Mouse (Mus musculus): Measurements from ENCODE around the gene Tmf1. TPM values are rescaled to one million over a fixed set of nuclear protein-coding genes. Genes with fewer than 3 reads are reported as not detected.

Gene Tmf1
- polyA plus RNA-seq, 1 experiment from 2014 or later: 30.7 TPM

GRCm38 (mm10) chr6:97208406-97208805, 29.5 kb upstream of the Tmf1 start:
- DNase-seq (ENCODE audit: low spot score) (no peak), ATAC-seq (replicated peaks; ENCODE audit: low FRiP score) (no peak)
- Histone ChIP-seq H3K9ac (ENCODE audit: low read length) (no peak overlapping the region), H3K27me3 (ENCODE audit: control insufficient read depth, insufficient read depth, low read length) (no peaks in the 10 kb centered on the region), H3K27ac (ENCODE audit: low read depth, low read length) (no peak overlapping the region), H3K9me3 (ENCODE audit: control insufficient read depth, low read length) (no peaks in the 10 kb centered on the region), H3K4me2 (ENCODE audit: low read depth, low read length, severe bottlenecking) (no peak overlapping the region), H3K36me3 (ENCODE audit: control insufficient read depth, insufficient read depth, low read length) (no peaks in the 10 kb centered on the region), H3K4me3 (ENCODE audit: low read depth, low read length) (no peak overlapping the region), H3K4me1 (replicated peaks; ENCODE audit: control insufficient read depth, insufficient read depth, low read length) (peaks cover 3% of the 10 kb centered on the region; the same call in 1 of the 2 replicates)
- WGBS: 30% methylated on average over 3 of the region's 3 CpGs

DNA sequence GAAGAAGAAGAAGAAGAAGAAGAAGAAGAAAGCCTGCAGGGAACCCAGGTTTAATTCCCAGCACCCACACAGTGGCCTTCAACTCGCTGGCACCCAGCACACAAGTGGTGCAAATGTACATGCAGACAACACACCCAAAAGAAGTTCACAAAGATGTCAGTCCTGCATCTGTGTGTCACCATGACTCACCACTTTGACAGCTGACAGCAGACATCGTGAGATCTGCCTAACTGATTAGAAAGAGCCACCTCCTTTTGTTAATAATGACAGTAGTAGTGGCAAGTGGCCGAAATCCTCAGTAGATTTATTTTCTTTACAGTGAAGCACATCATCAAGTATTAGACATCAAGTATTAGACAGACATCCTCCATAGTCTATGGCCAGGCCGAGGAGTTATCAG, 28.2 kb upstream of the Tmf1 start:
- H3K27me3 ChIP-seq (ENCODE audit: control insufficient read depth, insufficient read depth, low read length): no peaks in the 10 kb centered on the region
- H3K9ac ChIP-seq (ENCODE audit: low read length): no peak overlapping the region
- no peak overlapping the region for H3K4me2 ChIP-seq (ENCODE audit: low read depth, low read length, severe bottlenecking)
- no peak overlapping the region for H3K27ac ChIP-seq (ENCODE audit: low read depth, low read length)
- no peak for ATAC-seq (replicated peaks; ENCODE audit: low FRiP score)
- H3K36me3 ChIP-seq (ENCODE audit: control insufficient read depth, insufficient read depth, low read length): no peaks in the 10 kb centered on the region
- DNase-seq (ENCODE audit: low spot score): no peak
- 78% methylated on average over 4 of the region's 4 CpGs for WGBS
- H3K4me3 ChIP-seq (ENCODE audit: low read depth, low read length): no peak overlapping the region
- no peaks in the 10 kb centered on the region for H3K9me3 ChIP-seq (ENCODE audit: control insufficient read depth, low read length)
- H3K4me1 ChIP-seq (replicated peaks; ENCODE audit: control insufficient read depth, insufficient read depth, low read length): peaks cover 3% of the 10 kb centered on the region; the same call in 1 of the 2 replicates

DNA sequence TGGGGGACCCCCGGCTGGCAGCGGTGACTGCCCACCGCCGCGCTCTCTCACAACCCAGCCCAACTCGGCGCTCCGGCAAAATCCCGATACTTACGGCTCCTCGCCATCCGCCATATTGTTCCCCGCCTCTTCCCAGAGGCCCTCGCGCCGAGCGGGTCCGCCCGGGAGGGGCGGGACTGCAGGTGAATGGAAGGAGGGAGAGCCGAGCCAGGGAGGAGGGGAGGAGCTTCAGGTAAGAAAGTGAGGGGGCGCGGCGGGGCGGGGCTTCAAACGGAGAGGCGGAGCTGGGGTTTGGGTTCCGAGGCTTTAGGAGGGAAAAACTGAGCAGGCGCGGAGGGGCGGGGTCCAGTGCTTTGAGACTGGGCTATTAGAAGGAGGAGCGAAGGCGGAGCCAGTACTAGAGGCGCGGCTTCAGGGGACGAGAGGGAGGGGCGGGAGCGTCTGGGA, 26.5 kb upstream of the Tmf1 start, which contains the start of gene Uba3:
Gene Uba3 (minus strand): TSS at position 209 of the 447 bp plus-strand sequence.
- peak; percentile 96 for ATAC-seq (replicated peaks; ENCODE audit: low FRiP score)
- no peaks in the 10 kb centered on the region for H3K9me3 ChIP-seq (ENCODE audit: control insufficient read depth, low read length)

GRCm38 (mm10) chr6:97204952-97205351, 26.0 kb upstream of the Tmf1 start:
- no peaks in the 10 kb centered on the region for H3K9me3 ChIP-seq (ENCODE audit: control insufficient read depth, low read length)
- peak overlapping the region; percentile 81 for H3K27ac ChIP-seq (ENCODE audit: low read depth, low read length)
- H3K36me3 ChIP-seq (ENCODE audit: control insufficient read depth, insufficient read depth, low read length): no peaks in the 10 kb centered on the region
- H3K4me3 ChIP-seq (ENCODE audit: low read depth, low read length): peak overlapping the region; percentile 91
- DNase-seq (ENCODE audit: low spot score) (peak; percentile 73), ATAC-seq (replicated peaks; ENCODE audit: low FRiP score) (peak; percentile 57)
- peak overlapping the region; percentile 98 for H3K9ac ChIP-seq (ENCODE audit: low read length)
- no peaks in the 10 kb centered on the region for H3K27me3 ChIP-seq (ENCODE audit: control insufficient read depth, insufficient read depth, low read length)
- H3K4me1 ChIP-seq (replicated peaks; ENCODE audit: control insufficient read depth, insufficient read depth, low read length): peaks cover 3% of the 10 kb centered on the region; the same call in 1 of the 2 replicates
- 1% methylated on average over 16 of the region's 16 CpGs for WGBS
- peak overlapping the region; percentile 71 for H3K4me2 ChIP-seq (ENCODE audit: low read depth, low read length, severe bottlenecking)

More for the DNA sequence above, 26.5 kb upstream of the Tmf1 start, which contains the start of gene Uba3:
- under 1% methylated on average over 38 of the region's 38 CpGs for WGBS
- Histone ChIP-seq H3K27me3 (ENCODE audit: control insufficient read depth, insufficient read depth, low read length) (no peaks in the 10 kb centered on the region), H3K9ac (ENCODE audit: low read length) (peak within 1 kb of the TSS; percentile 98), H3K4me3 (ENCODE audit: low read depth, low read length) (peak within 1 kb of the TSS; percentile 91), H3K27ac (ENCODE audit: low read depth, low read length) (peak within 1 kb of the TSS; percentile 81), H3K36me3 (ENCODE audit: control insufficient read depth, insufficient read depth, low read length) (no peaks in the 10 kb centered on the region), H3K4me2 (ENCODE audit: low read depth, low read length, severe bottlenecking) (peak within 1 kb of the TSS; percentile 71), H3K4me1 (replicated peaks; ENCODE audit: control insufficient read depth, insufficient read depth, low read length) (peaks cover 3% of the 10 kb centered on the region; the same call in 1 of the 2 replicates)
- peak; percentile 100 for DNase-seq (ENCODE audit: low spot score)

GRCm38 (mm10) chr6:97204252-97204869, 25.4 kb upstream of the Tmf1 start:
- Histone ChIP-seq H3K9ac (ENCODE audit: low read length) (peak overlapping the region; percentile 98), H3K4me2 (ENCODE audit: low read depth, low read length, severe bottlenecking) (peak overlapping the region; percentile 71), H3K27ac (ENCODE audit: low read depth, low read length) (no peak overlapping the region), H3K9me3 (ENCODE audit: control insufficient read depth, low read length) (no peaks in the 10 kb centered on the region), H3K4me1 (replicated peaks; ENCODE audit: control insufficient read depth, insufficient read depth, low read length) (peaks cover 3% of the 10 kb centered on the region; the same call in 1 of the 2 replicates), H3K27me3 (ENCODE audit: control insufficient read depth, insufficient read depth, low read length) (no peaks in the 10 kb centered on the region), H3K4me3 (ENCODE audit: low read depth, low read length) (peak overlapping the region; percentile 91), H3K36me3 (ENCODE audit: control insufficient read depth, insufficient read depth, low read length) (no peaks in the 10 kb centered on the region)
- WGBS: 23% methylated on average over 9 of the region's 9 CpGs
- ATAC-seq (replicated peaks; ENCODE audit: low FRiP score): no peak
- no peak for DNase-seq (ENCODE audit: low spot score)

- H3K9ac ChIP-seq (ENCODE audit: low read length): no peak overlapping the region
- peaks cover 3% of the 10 kb centered on the region; the same call in 1 of the 2 replicates for H3K36me3 ChIP-seq (ENCODE audit: control insufficient read depth, insufficient read depth, low read length)
- no peaks in the 10 kb centered on the region for H3K27me3 ChIP-seq (ENCODE audit: control insufficient read depth, insufficient read depth, low read length)
- H3K4me3 ChIP-seq (ENCODE audit: low read depth, low read length): no peak overlapping the region
- ATAC-seq (replicated peaks; ENCODE audit: low FRiP score): no peak
- no peak overlapping the region for H3K27ac ChIP-seq (ENCODE audit: low read depth, low read length)
- peaks cover 3% of the 10 kb centered on the region; the same call in 1 of the 2 replicates for H3K4me1 ChIP-seq (replicated peaks; ENCODE audit: control insufficient read depth, insufficient read depth, low read length)
- DNase-seq (ENCODE audit: low spot score): no peak
- WGBS: 93% methylated on average over 3 of the region's 3 CpGs
- no peaks in the 10 kb centered on the region for H3K9me3 ChIP-seq (ENCODE audit: control insufficient read depth, low read length)
- H3K4me2 ChIP-seq (ENCODE audit: low read depth, low read length, severe bottlenecking): no peak overlapping the region
Measured at GRCm38 (mm10) chr6:97202477-97202876, 23.6 kb upstream of the Tmf1 start.

DNA sequence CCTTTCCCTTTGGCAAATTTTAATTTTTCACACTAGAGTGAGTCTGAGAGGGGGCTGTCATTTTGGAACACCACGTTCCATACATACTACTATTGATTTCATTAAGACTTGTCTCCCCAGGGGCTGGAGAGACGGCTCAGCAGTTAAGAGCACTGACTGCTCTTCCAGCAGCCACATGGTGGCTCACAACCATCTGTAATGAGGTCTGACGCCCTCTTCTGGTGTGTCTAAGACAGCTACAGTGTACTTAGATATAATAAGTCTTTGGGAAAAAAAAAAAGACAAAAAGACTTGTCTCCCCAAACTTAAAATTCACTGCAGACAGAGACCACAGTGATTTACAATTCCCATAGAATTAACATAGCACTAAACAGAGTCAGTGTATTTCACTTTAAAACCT, 21.5 kb upstream of the Tmf1 start:
- peaks cover 3% of the 10 kb centered on the region; the same call in 1 of the 2 replicates for H3K4me1 ChIP-seq (replicated peaks; ENCODE audit: control insufficient read depth, insufficient read depth, low read length)
- no peak overlapping the region for H3K27ac ChIP-seq (ENCODE audit: low read depth, low read length)
- no peaks in the 10 kb centered on the region for H3K27me3 ChIP-seq (ENCODE audit: control insufficient read depth, insufficient read depth, low read length)
- H3K9me3 ChIP-seq (ENCODE audit: control insufficient read depth, low read length): no peaks in the 10 kb centered on the region; the same call in 1 of the 2 replicates
- 63% methylated on average over 3 of the region's 3 CpGs for WGBS
- no peak overlapping the region for H3K4me3 ChIP-seq (ENCODE audit: low read depth, low read length)
- ATAC-seq (replicated peaks; ENCODE audit: low FRiP score) (no peak), DNase-seq (ENCODE audit: low spot score) (no peak)
- H3K4me2 ChIP-seq (ENCODE audit: low read depth, low read length, severe bottlenecking): no peak overlapping the region
- H3K36me3 ChIP-seq (ENCODE audit: control insufficient read depth, insufficient read depth, low read length): peaks cover 15% of the 10 kb centered on the region; the same call in 1 of the 2 replicates
- no peak overlapping the region for H3K9ac ChIP-seq (ENCODE audit: low read length)

DNA sequence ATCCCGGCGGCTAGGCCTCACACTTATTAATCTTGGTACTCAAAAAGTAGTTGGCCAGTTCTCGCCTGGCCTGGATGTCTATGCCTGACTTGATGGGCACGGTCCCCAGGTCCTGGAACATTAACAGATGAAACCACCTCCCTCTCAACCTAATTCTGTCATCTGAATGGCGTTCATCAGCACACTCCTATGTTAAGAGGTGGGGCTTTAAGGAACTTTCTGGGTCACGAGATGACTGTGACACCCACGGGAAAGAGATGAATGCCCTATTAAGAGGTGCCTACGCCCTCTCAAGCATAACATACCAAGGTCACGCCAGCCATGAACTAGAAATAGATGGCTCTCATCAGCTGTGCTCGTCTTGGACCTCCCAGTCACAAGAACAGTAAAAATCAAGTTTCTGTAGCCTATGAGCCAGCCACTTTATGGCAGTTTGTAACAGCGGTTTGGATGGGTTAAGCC, 476 bp upstream of the Tmf1 start:
- H3K9ac ChIP-seq (ENCODE audit: low read length): peak overlapping the region; percentile 95
- H3K27me3 ChIP-seq (ENCODE audit: control insufficient read depth, insufficient read depth, low read length): no peaks in the 10 kb centered on the region
- H3K4me3 ChIP-seq (ENCODE audit: low read depth, low read length): peak overlapping the region; percentile 85
- peak overlapping the region; percentile 82; the same call in 1 of the 2 replicates for H3K27ac ChIP-seq (ENCODE audit: low read depth, low read length)
- peak overlapping the region; percentile 66 for H3K4me2 ChIP-seq (ENCODE audit: low read depth, low read length, severe bottlenecking)
- ATAC-seq (replicated peaks; ENCODE audit: low FRiP score): no peak; the same call in 1 of the 2 replicates
- WGBS: 12% methylated on average over 11 of the region's 11 CpGs
- DNase-seq (ENCODE audit: low spot score): no peak
- H3K9me3 ChIP-seq (ENCODE audit: control insufficient read depth, low read length): no peaks in the 10 kb centered on the region
- peaks cover 7% of the 10 kb centered on the region; the same call in 1 of the 2 replicates for H3K4me1 ChIP-seq (replicated peaks; ENCODE audit: control insufficient read depth, insufficient read depth, low read length)
- H3K36me3 ChIP-seq (ENCODE audit: control insufficient read depth, insufficient read depth, low read length): no peaks in the 10 kb centered on the region; the same call in 1 of the 2 replicates
